Mouse (Mus musculus) heart, adult 2 months (tissue): ENCODE measurements at regions not wholly inside any gene's neighbourhood (a gene's known extent, or its start where the extent isn't known, plus 50 kb on each side); places are given as distances from the start of the nearest gene placed in this dataset.

ENCODE experiments used
- DNase-seq, 2 experiments: peaks; one replicate each; pipeline ENCODE4 v3.0.0; 2021
- H3K27ac ChIP-seq: fragments of 200-600 bp; 2 replicates; pipeline ENCODE4 v1.8.1; 2022
- H3K27me3 ChIP-seq: fragments of 200-500 bp; 2 replicates; pipeline ENCODE4 v1.6.1; 2012; ENCODE audit warnings: mild to moderate bottlenecking, low read length, inconsistent platforms, mixed read lengths; ENCODE audit not compliant: control insufficient read depth, insufficient read depth
- H3K36me3 ChIP-seq: fragments of 200-500 bp; 2 replicates; pipeline ENCODE4 v1.6.1; 2012; ENCODE audit warnings: low read length, inconsistent platforms; ENCODE audit not compliant: control insufficient read depth, insufficient read depth
- H3K4me1 ChIP-seq: fragments of 200-500 bp; 2 replicates; pipeline ENCODE4 v1.6.1; 2011; ENCODE audit warnings: low read length; ENCODE audit not compliant: control insufficient read depth, insufficient read depth
- H3K4me3 ChIP-seq: fragments of 200-600 bp; 2 replicates; pipeline ENCODE4 v1.8.1; 2022
- H3K79me2 ChIP-seq: fragments of 200-500 bp; replicated peaks from 2 replicates; pipeline ENCODE4 v1.6.1; 2012; ENCODE audit warnings: mild to moderate bottlenecking, inconsistent platforms, low read length, moderate library complexity, mixed read lengths; ENCODE audit not compliant: control insufficient read depth, insufficient read depth
- H3K9ac ChIP-seq: fragments of 200-500 bp; 2 replicates; pipeline ENCODE4 v1.6.1; 2012; ENCODE audit warnings: low read depth, mild to moderate bottlenecking, control low read depth, inconsistent platforms, low read length, mixed read lengths
- CTCF ChIP-seq: fragments of 200-600 bp; IDR thresholded peaks from 2 replicates; pipeline ENCODE4 v1.8.1; 2022; ENCODE audit warnings: antibody characterized with exemption, mild to moderate bottlenecking, moderate library complexity
- EP300 ChIP-seq: fragments of 200-500 bp; IDR thresholded peaks from 2 replicates; pipeline ENCODE4 v1.6.1; 2011; ENCODE audit warnings: low read depth, low read length, control low read depth; ENCODE audit not compliant: insufficient read depth
- POLR2A ChIP-seq: fragments of 200-500 bp; IDR thresholded peaks from 2 replicates; pipeline ENCODE4 v1.6.1; 2011; ENCODE audit warnings: mild to moderate bottlenecking, low read depth, low read length, control low read depth; ENCODE audit not compliant: insufficient read depth
- WGBS: fragments of 180-500 bp; shearing (Covaris S2); methylation state at CpG from one replicate; pipeline ENCODE4 v1.1.7; 2018; 5-methylcytosine and 5-hydroxymethylcytosine counted together
- intact Hi-C: fragments of 180-260 bp; cut with DNase I; formaldehyde crosslinking; loops from one replicate; pipeline ENCODE4 v1.15.1; 2025

- peaks cover 7% of the 10 kb centered on the region; the same call in 1 of the 2 replicates for H3K4me1 ChIP-seq
- H3K27ac ChIP-seq: no peak overlapping the region
- WGBS: 91% methylated on average over 12 of the region's 12 CpGs
Observed at GRCm38 (mm10) chr10:84021167-84022120, 298.8 kb downstream of the 1500009L16Rik start.

GRCm38 (mm10) chr10:84024294-84024693 lies 301.6 kb downstream of the 1500009L16Rik start:
- Histone ChIP-seq H3K27me3 (no peaks in the 10 kb centered on the region), H3K36me3 (no peaks in the 10 kb centered on the region; the same call in none of the 2 replicates), H3K9ac (no peak overlapping the region), H3K79me2 (no peaks in the 10 kb centered on the region), H3K4me3 (no peak overlapping the region), H3K27ac (no peak overlapping the region), H3K4me1 (peaks cover 8% of the 10 kb centered on the region; the same call in 1 of the 2 replicates)
- no peak for DNase-seq
- 47% methylated on average over 4 of the region's 4 CpGs for WGBS
- intact Hi-C loops: loop anchor here (5.0 kb wide), 1 partner anchor 93 kb away; no protein-coding TSS in a partner anchor
- TF ChIP-seq CTCF (no peak), POLR2A (no peak), EP300 (no peak)

More at GRCm38 (mm10) chr10:84021167-84022120, 298.8 kb downstream of the 1500009L16Rik start:
- no peaks in the 10 kb centered on the region for H3K36me3 ChIP-seq
- H3K27me3 ChIP-seq: no peaks in the 10 kb centered on the region
- intact Hi-C loops: loop anchor here (2.0 to 5.0 kb wide), 2 partner anchors 33 to 96 kb away; no protein-coding TSS in a partner anchor
- no peaks in the 10 kb centered on the region for H3K79me2 ChIP-seq
- TF ChIP-seq CTCF: no peak
- no peak for TF ChIP-seq EP300
- TF ChIP-seq POLR2A: no peak
- H3K9ac ChIP-seq: no peak overlapping the region
- no peak for DNase-seq
- no peak overlapping the region for H3K4me3 ChIP-seq

DNA sequence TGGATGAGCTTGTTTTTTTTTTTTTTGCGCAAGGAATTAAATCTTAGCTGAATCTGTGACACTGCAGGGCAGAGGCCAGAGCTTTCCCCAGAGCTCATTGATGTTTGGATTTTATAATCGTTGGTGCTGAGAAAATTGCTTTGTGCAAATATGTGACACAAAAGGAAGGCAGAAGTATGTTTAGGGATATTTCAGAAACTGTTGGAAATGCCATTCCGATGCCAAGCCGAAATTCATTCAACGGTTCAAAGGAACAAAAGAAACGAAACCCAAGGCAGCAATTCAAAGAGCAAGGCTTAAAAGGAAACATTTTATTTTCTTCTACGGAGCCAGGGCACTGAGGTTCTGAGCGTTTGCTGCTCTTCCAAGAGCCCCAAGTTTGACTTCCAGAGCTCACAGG lies 302.2 kb downstream of the 1500009L16Rik start:
- TF ChIP-seq POLR2A: no peak
- no peak for TF ChIP-seq EP300
- TF ChIP-seq CTCF: no peak

GRCm38 (mm10) chr10:84026798-84027197 lies 304.1 kb downstream of the 1500009L16Rik start:
- Histone ChIP-seq H3K79me2 (no peaks in the 10 kb centered on the region), H3K4me3 (no peak overlapping the region), H3K27ac (peak overlapping the region; percentile 61), H3K9ac (no peak overlapping the region), H3K27me3 (no peaks in the 10 kb centered on the region), H3K4me1 (peaks cover 6% of the 10 kb centered on the region; the same call in 1 of the 2 replicates), H3K36me3 (no peaks in the 10 kb centered on the region; the same call in none of the 2 replicates)
- intact Hi-C loops: no loop called here
- TF ChIP-seq EP300 (0 out of 2 replicates have a peak, but pooled peaks have one; percentile 41), CTCF (no peak)
- WGBS: 29% methylated on average over 4 of the region's 4 CpGs
- DNase-seq: peak in 1 of 2 experiments; percentile 47

More for the DNA sequence above, 302.2 kb downstream of the 1500009L16Rik start:
- no peaks in the 10 kb centered on the region for H3K27me3 ChIP-seq
- WGBS: 85% methylated on average over 8 of the region's 8 CpGs
- H3K27ac ChIP-seq: peak overlapping the region; percentile 11; the same call in 1 of the 2 replicates
- intact Hi-C loops: loop anchor here (5.0 kb wide), 1 partner anchor 92 kb away; no protein-coding TSS in a partner anchor
- no peaks in the 10 kb centered on the region; the same call in none of the 2 replicates for H3K36me3 ChIP-seq
- no peak for DNase-seq
- peaks cover 8% of the 10 kb centered on the region; the same call in 1 of the 2 replicates for H3K4me1 ChIP-seq
- H3K9ac ChIP-seq: no peak overlapping the region
- no peak overlapping the region for H3K4me3 ChIP-seq
- no peaks in the 10 kb centered on the region for H3K79me2 ChIP-seq

DNA sequence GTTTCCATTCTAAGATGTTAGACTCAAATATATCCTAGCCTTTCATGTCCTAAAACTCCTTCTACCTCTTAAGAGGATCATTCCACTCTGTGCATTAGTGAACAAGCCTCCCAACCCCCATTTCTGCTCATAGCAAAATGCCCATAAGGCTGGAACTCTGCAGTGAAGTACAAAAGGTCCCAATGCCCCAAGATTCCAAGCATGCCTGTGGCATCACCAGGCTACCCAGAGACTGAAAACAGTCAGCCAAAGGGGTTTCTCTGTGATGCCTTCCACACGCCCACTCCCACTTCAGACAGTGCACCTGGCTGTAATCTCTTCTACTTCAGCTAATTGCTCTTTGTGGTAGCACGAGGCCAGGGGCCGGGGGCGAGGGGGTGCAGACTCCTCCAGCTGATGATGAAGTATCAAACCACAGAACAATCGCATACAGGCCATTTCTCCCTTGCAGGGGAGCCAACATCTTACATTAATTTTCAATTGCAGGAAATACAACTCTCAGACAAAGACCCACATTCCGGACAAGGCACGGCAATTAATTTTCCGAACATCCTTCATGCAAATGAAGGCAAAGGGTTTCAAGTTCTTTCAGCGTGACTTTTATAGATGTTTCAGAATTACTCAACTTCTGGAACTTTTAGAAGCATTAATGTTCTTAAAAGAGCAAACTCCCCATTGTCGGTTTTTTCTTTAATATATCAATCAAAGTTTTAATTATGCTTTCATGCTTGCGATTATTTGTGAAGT lies 313.6 kb downstream of the 1500009L16Rik start:
- WGBS: 61% methylated on average over 11 of the region's 11 CpGs
- no peaks in the 10 kb centered on the region for H3K79me2 ChIP-seq

More for the DNA sequence above, 313.6 kb downstream of the 1500009L16Rik start:
- no peak for DNase-seq
- TF ChIP-seq EP300 (no peak), POLR2A (no peak), CTCF (no peak)
- Histone ChIP-seq H3K9ac (no peak overlapping the region), H3K4me1 (peaks cover 3% of the 10 kb centered on the region; the same call in 1 of the 2 replicates), H3K36me3 (no peaks in the 10 kb centered on the region), H3K27ac (no peak overlapping the region), H3K27me3 (0 out of 2 replicates have a peak, but pooled peaks cover 1% of the 10 kb centered on the region), H3K4me3 (no peak overlapping the region)
- intact Hi-C loops: no loop called here
